Mouse (Mus musculus) megakaryocyte, embryonic 14.5 days (primary cell): ENCODE measurements at regions not wholly inside any gene's neighbourhood (a gene's known extent, or its start where the extent isn't known, plus 50 kb on each side); places are given as distances from the start of the nearest gene placed in this dataset.

ENCODE experiments used
- H3K27me3 ChIP-seq: replicated peaks from 2 replicates; pipeline ENCODE3; 2012; ENCODE audit warnings: inconsistent platforms
- H3K36me3 ChIP-seq: replicated peaks from 2 replicates; pipeline ENCODE3; 2012; ENCODE audit warnings: low read length, inconsistent platforms, mixed read lengths
- H3K4me1 ChIP-seq: 2 replicates; pipeline ENCODE4 v1.6.1; 2012; ENCODE audit warnings: inconsistent platforms
- H3K4me3 ChIP-seq: replicated peaks from 2 replicates; pipeline ENCODE3; 2012; ENCODE audit warnings: moderate library complexity, mild to moderate bottlenecking, inconsistent platforms
- H3K9me3 ChIP-seq: 2 replicates; pipeline ENCODE4 v1.6.1; 2012; ENCODE audit warnings: inconsistent platforms
- FLI1 ChIP-seq: IDR thresholded peaks from 2 replicates; pipeline ENCODE4 v1.6.1; 2012; ENCODE audit warnings: low read length, inconsistent platforms, mixed read lengths
- GATA1 ChIP-seq: IDR thresholded peaks from 3 replicates; pipeline ENCODE4 v1.6.1; 2012; ENCODE audit warnings: mixed read lengths, low read length, inconsistent platforms, borderline replicate concordance

GRCm38 (mm10) chr5:148820476-148820875 is 108.6 kb downstream of the Katnal1 start:
- Histone ChIP-seq H3K27me3 (peaks cover 50% of the 10 kb centered on the region), H3K9me3 (peaks cover 11% of the 10 kb centered on the region)

DNA sequence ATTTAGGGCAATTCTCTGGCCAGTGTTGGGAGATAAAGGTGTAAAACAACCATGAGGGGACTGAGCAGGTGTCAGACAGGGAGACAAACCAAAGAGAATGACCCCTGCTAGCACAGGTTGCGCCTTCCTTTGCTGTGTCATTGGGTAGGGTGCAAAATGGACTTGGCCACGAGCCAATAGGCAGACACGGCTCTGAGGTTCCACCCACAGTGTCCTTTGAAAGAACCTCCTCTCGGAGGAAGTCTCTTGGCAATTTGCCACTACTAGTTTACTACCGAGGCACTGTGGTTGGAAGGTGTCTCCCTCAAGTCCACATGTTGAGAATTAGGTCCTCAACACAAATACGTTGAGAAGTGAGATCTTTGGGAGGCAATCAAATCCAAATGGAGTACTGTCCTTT is 109.7 kb downstream of the Katnal1 start:
- Histone ChIP-seq H3K9me3 (peaks cover 15% of the 10 kb centered on the region), H3K4me1 (peaks cover 21% of the 10 kb centered on the region), H3K4me3 (no peak overlapping the region), H3K36me3 (no peaks in the 10 kb centered on the region), H3K27me3 (peaks cover 49% of the 10 kb centered on the region)
- TF ChIP-seq GATA1: no peak
- TF ChIP-seq FLI1: no peak

More at GRCm38 (mm10) chr5:148820476-148820875, 108.6 kb downstream of the Katnal1 start:
- Histone ChIP-seq H3K4me3 (peak overlapping the region; percentile 53), H3K4me1 (peaks cover 21% of the 10 kb centered on the region), H3K36me3 (no peaks in the 10 kb centered on the region)
- no peak for TF ChIP-seq GATA1
- no peak for TF ChIP-seq FLI1

DNA sequence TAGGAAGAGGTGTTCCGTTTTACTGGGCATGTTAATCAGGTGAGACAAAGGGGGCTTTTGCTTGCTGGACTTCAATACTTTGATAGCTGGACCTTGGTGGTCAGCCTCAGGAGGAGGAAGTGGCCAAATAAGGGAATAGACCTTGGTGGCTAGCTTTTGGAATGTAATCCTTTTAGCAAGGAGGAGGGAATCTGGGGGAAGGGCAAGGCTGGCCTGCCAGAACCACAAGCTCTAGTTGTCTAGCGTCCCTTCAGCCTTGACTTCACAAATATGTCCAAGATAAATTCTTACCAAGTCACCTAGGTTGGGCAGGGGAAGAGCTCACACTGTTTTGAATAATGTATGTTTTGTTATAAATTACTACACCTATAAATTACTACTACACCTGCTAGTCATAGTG is 110.4 kb downstream of the Katnal1 start:
- H3K9me3 ChIP-seq: peaks cover 18% of the 10 kb centered on the region
- H3K4me1 ChIP-seq: peaks cover 21% of the 10 kb centered on the region
- H3K27me3 ChIP-seq: peaks cover 48% of the 10 kb centered on the region
- no peak for TF ChIP-seq GATA1
- TF ChIP-seq FLI1: no peak
- H3K4me3 ChIP-seq: no peak overlapping the region
- H3K36me3 ChIP-seq: no peaks in the 10 kb centered on the region

DNA sequence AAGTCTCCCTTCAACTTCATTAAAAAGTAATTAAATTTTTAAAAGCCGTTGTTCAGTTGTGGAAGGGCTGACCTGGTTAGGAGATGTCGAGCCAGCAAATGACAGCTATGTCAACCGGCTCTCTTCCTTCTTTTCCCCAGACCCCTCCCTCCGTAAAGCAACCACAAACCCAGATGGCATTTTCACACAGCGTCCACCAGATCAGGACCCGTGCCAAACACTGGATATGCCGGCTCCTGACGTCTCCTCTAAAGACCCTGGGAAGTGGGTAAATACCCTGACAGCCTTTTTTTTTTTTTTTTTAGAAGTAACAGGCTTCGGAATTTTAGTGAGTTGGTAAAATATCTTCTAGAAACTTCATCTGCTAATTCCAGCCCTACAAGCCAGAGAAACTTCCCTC is 116.3 kb downstream of the Katnal1 start:
- Histone ChIP-seq H3K4me3 (no peak overlapping the region), H3K36me3 (no peaks in the 10 kb centered on the region), H3K9me3 (peaks cover 8% of the 10 kb centered on the region; the same call in 1 of the 2 replicates), H3K27me3 (peaks cover 30% of the 10 kb centered on the region), H3K4me1 (peaks cover 24% of the 10 kb centered on the region)
- TF ChIP-seq GATA1 (no peak), FLI1 (no peak)

DNA sequence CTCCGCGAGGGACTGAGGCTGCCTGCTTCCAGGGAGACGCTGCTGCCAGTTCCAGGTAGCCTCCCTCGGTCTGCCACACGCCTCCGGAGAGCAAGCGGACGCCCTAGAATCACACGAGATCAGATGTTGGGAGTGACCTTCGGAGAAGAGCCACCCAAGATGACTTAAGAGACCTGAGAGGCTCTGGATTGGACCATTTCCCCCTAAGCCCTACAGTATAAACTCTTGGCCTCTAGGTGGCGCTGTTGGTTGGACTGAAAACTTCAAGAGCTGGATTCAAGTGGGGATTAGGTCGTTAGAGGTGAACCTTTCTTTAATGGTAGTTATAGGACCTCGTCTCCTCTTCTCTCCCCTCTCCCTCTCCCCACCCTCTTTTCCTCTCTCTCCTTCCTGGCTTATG is 117.1 kb downstream of the Katnal1 start:
- Histone ChIP-seq H3K4me3 (no peak overlapping the region), H3K4me1 (peaks cover 24% of the 10 kb centered on the region), H3K9me3 (peaks cover 14% of the 10 kb centered on the region), H3K36me3 (no peaks in the 10 kb centered on the region), H3K27me3 (peaks cover 24% of the 10 kb centered on the region)
- no peak for TF ChIP-seq GATA1
- TF ChIP-seq FLI1: no peak

DNA sequence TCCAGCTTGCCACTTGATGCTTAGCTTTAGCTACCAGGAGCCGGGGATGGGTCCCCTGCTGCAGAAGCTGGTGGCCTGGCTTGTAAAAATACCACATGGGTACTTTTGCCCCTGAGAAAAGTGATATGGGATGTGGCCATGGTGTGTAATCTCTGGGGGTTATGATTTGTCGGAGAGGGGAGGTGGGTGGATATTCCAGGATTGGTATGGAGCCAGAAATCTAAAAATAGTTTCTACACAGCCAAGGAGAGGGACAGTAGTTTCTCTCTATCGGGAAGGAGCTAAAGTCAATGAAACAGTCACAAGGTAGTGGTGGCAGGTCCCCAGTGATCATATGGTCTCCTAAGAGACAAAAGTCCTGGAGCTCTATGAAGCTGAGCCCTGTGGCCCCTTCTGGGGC is 119.6 kb downstream of the Katnal1 start:
- H3K36me3 ChIP-seq: no peaks in the 10 kb centered on the region
- H3K27me3 ChIP-seq: peaks cover 25% of the 10 kb centered on the region
- H3K4me3 ChIP-seq: no peak overlapping the region
- TF ChIP-seq GATA1 (no peak), FLI1 (no peak)
- peaks cover 16% of the 10 kb centered on the region for H3K9me3 ChIP-seq
- H3K4me1 ChIP-seq: peaks cover 24% of the 10 kb centered on the region

DNA sequence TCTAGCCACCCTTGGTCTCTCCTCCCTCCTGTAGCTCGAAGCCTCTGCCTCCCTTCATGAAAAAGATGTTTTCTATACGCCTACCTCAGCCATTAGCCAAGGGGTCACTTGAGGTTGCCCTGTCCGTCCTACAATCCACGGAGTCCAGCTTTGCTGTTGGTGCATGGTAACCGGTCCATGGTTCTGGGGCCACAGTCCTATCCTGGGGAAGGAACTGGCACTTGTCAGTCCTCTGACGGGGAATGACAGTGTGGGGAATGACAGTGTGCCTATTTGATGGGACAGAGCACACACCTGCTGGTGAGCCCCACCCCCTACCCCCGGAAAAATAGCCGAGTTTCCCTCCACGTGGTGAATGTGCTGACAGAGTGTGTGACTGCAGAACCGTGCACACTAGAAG is 120.1 kb downstream of the Katnal1 start:
- peaks cover 12% of the 10 kb centered on the region for H3K9me3 ChIP-seq
- H3K27me3 ChIP-seq: peaks cover 25% of the 10 kb centered on the region
- H3K4me1 ChIP-seq: peaks cover 24% of the 10 kb centered on the region
- TF ChIP-seq FLI1: no peak
- no peak for TF ChIP-seq GATA1
- no peak overlapping the region for H3K4me3 ChIP-seq
- H3K36me3 ChIP-seq: no peaks in the 10 kb centered on the region

GRCm38 (mm10) chr5:148808426-148808825 is 120.7 kb downstream of the Katnal1 start:
- peaks cover 24% of the 10 kb centered on the region for H3K4me1 ChIP-seq
- no peak overlapping the region for H3K4me3 ChIP-seq
- peaks cover 12% of the 10 kb centered on the region for H3K9me3 ChIP-seq
- TF ChIP-seq FLI1: no peak
- TF ChIP-seq GATA1: no peak
- peaks cover 28% of the 10 kb centered on the region for H3K27me3 ChIP-seq
- H3K36me3 ChIP-seq: no peaks in the 10 kb centered on the region

DNA sequence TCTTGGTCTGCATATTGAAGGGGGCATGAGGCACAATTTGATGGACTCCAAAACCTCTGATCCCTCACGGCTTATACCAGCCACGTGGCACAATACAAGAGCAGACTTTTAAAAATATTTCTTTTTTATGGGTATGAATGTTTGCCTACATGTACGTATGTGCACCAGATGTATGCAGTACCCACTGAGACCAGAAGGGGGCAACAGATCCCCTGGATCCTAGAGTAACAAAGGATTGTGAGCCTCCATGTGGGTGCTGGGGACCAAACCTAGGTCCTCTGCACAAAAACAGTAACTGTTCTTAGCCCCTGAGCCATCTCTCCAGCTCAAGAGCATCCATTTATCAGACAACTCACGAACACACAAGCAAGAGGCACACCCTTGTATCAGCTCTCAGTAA is 121.5 kb downstream of the Katnal1 start:
- H3K4me3 ChIP-seq: no peak overlapping the region
- H3K4me1 ChIP-seq: peaks cover 24% of the 10 kb centered on the region
- no peak for TF ChIP-seq FLI1
- no peak for TF ChIP-seq GATA1
- H3K9me3 ChIP-seq: peaks cover 12% of the 10 kb centered on the region
- H3K36me3 ChIP-seq: no peaks in the 10 kb centered on the region
- peaks cover 27% of the 10 kb centered on the region for H3K27me3 ChIP-seq

GRCm38 (mm10) chr5:148805030-148805429 is 124.1 kb downstream of the Katnal1 start:
- peaks cover 12% of the 10 kb centered on the region for H3K9me3 ChIP-seq
- no peak overlapping the region for H3K4me3 ChIP-seq
- H3K27me3 ChIP-seq: peaks cover 21% of the 10 kb centered on the region
- H3K4me1 ChIP-seq: peaks cover 6% of the 10 kb centered on the region
- TF ChIP-seq FLI1 (no peak), GATA1 (no peak)
- no peaks in the 10 kb centered on the region for H3K36me3 ChIP-seq

DNA sequence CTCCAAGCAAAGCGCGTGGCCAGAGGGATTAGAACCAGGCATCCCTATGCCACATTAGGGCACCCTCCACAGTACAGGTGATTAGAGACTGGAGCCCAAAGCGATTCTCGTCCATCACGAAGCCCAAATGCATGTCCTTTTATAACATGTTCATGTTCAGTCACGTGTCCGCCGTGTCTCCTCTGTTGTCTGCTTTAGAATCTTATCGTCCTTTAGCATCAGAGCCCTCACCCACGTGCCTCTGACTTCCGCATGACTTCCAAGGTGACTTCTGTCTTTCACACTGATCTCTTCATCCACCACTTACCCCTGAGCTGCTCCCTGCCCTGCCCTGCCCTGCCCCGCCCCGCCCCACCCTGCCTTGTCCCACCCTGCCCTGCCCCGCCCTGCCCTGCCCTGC is 125.3 kb downstream of the Katnal1 start:
- Histone ChIP-seq H3K27me3 (peaks cover 22% of the 10 kb centered on the region), H3K9me3 (peaks cover 12% of the 10 kb centered on the region), H3K4me3 (no peak overlapping the region), H3K4me1 (no peaks in the 10 kb centered on the region), H3K36me3 (no peaks in the 10 kb centered on the region)
- TF ChIP-seq GATA1 (no peak), FLI1 (no peak)
